Mouse (Mus musculus): ENCODE results near the gene Kl.

The Kl gene

DNA sequence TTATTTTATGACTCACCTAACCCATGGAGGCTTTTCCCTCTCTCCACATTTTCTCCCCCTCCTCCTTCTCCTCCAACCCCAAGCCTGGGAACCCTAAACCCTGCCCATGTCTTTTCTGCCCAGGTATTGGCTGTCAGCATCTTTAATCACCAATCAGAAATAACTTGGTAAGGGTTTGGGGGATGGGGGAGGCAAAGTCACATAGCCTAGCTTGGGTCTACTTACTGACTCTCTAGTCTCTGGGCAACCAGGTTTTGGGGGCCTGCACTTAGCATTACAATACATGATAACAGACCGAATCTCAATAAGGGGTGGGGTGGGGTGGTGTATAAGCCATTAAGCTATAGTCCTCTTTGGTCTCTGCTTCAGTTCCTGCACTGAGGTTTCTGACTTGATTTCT lies 10.3 kb downstream of the Kl start:
- in situ Hi-C loops (cut with MboI, MseI), result no loop called here

DNA sequence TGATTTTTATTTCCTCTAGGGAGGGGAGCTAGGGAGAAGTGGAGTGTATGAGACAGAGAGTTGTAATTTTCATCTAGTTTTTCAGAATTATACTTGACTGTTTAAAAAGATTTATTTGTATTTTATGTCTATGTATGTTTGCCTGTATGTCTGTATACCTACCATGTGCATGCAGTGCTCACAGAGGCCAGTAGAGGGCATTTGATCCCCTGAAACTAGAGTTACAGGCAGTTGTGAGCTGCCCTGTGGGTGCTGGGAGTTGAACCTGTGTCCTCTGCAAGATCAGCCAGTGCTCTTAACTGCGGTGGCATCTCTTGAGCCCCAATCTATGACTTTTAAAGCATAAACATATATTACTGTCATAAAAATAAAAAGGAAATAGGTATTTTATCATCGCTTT lies 15.5 kb downstream of the Kl start:
- in situ Hi-C loops (cut with MboI, MseI), result no loop called here

DNA sequence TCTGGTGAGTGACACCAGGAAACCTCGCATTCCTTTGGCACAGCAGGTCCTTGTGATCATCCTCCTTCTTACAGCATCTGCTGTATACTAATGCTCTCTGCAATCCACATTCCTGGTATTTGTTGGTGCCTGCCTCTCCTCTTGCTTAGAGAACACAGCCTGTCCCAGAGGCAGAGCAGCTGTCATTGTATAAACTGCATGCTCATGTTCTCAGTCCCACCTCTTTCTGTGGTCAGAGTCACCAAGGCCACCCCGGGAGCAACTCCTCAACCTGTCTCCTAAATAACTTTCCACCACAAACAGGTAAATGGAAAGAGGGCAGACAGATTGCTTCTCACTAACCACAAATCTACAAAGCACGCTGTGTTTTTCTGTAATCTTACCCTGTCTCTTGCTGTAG lies 18.1 kb downstream of the Kl start:
- in situ Hi-C loops (cut with MboI, MseI), result no loop called here

DNA sequence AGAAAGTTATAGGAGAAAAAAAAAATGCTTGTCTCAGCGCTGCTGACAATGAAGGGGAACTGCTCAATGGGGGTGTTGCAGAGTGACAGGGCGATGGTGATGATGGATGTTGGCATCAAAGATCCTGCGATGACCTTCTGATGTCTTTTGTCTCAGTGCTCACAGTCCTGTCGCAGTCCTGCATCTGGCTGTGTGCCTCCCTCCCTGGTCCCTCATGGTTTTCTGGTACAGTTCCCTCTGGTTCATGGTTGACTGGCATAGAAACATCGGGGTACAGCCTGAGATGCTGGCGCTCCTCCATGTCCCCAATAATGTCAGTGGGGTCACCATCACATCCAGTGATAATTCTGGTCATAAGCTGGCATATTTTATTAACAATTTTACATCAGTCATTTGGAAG lies 18.7 kb downstream of the Kl start:
- in situ Hi-C loops (cut with MboI, MseI), result no loop called here

DNA sequence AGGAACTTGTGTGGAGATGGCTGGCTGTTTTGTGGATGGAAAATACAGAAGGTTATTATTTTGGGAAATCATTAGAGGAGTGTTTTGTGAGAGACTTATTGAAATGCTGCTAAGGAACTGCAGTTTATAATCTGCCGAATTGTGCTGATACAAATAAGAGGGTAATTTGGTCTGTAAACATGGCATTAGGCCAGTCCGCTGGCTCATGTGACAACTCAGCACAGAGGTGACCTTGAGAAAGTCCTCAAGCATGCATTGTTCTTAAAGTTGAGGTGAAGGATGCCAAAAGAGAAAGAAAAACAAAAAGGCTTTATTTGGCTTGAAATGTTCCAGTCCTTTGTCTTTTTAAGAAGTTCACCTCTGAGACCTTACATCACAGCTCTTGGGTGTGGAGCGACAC lies 21.8 kb downstream of the Kl start:
- in situ Hi-C loops (cut with MboI, MseI), result no loop called here

DNA sequence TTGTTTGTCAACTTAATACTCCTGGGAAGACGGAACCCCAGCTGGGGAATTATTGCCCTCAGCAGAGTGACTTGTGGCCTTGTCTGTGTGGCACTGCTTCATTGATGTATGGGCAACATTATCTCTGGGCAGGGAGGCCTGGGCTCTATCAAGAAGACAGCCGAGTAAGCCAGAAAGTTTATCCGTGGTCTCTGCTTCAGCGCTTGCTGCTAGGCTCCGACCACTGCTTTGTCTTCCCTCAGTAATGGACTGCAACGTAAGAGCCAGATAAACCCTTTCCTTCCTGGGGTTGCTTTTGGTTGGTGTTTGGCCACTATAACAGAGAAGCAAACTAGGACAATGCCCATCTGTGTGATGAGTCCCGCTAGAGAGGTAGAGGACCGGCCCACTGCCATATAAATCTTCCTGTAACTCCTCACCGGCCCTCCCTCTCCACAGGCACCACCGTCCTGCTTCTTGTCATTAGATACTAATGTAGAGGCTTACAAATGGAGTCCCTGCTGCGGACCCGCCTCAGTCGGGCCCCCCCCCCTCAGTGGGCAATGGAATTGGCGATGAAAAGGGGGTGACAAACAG lies 25.1 kb downstream of the Kl start:
- in situ Hi-C loops (cut with MboI, MseI), result no loop called here

DNA sequence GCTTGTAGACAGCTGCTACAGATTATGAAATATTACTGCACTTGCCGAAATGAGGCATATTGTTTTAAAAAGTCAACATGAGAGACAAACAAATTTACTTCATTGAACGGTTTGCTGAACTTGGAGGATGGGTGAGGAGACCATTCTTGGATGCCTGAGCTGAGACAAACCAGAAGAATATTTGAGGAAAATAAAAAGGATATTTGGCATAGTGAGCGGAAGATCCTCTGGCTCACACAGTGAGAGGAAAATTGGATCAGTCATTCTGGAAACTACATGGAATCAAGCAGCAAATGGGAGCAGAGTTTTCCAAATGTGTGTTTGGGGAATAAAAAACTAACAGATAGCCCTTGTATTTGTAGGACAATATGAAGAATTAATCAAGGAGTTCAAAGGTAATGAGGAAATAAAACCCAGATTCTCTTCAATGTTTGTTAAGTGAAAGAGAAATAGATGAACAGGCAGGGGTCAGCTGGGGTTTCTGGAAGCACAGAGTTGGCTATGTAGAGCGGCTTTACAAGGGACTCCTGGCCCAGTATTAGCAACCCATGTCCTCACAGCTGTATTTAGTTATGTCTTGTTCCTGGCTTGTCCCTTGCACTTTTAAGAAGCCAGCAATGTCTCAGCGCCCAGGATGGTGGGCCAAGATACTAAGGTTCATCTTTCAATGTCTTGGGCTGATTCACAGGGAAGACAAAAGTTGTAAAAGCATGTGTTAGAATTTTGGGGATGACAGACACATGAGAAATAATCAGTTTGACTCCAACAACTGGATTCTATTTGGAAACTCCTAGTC lies 27.1 kb downstream of the Kl start:
- in situ Hi-C loops (cut with MboI, MseI), result no loop called here

DNA sequence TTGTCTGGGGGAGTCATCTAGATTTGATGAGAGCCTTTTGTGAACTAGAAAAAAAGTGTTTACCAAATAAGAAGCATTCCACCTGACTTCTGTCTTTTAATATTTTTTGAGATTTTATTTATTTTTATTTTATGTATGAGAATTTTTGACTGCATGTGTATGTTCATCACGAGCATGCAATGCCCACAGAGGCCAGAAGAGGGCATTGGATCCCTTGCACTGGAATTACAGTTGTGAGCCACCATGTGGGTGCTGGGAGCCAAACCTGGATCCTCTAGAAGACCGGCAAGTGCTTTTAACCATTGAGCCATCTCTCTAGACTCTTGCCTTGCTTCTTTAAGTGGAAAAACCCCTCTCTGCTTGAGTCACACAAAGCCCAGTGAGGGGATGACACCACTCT lies 29.7 kb downstream of the Kl start:
- in situ Hi-C loops (cut with MboI, MseI), result no loop called here

DNA sequence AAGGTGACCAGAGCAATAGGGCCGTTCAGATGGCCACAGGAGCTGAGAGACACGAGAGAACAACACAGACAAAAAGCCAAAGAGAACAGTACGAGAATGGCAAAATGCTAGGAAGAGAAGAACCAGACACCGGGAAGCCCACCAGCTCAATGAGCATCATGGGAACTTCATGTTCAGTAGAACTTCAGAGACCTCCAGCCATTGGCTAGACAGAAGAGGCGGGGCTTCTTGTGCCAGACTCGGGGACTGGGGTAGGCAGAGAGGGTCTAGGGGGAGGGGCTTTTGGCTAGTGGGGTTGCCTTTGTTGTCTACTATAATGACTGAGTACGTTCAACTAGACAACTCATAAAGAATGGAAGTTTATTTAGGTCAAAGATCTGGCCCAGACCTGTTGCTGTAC lies 41.7 kb downstream of the Kl start:
- in situ Hi-C loops (cut with MboI, MseI), result loop anchor here (5.0 kb wide), 1 partner anchor 48 kb away; no protein-coding TSS in a partner anchor

DNA sequence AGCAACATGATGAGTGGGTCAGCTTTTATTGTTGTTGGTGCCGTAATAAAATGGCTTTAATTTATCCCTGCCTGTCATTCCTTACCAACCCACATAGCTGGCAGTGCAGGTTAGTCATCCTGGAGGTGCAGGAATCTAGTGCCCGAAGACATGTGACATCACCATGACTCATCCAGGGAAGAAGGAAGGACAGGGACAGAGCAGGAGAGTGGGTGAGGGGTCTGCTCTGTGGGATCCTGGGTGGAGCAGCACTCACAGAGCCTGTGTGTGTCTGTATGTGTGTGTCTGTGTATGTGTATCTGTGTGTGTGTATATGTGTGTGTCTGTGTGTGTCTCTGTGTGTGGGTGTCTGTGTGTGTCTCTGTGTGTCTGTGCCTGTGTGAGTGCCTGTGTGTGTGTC lies 44.2 kb downstream of the Kl start:
- in situ Hi-C loops (cut with MboI, MseI), result no loop called here

DNA sequence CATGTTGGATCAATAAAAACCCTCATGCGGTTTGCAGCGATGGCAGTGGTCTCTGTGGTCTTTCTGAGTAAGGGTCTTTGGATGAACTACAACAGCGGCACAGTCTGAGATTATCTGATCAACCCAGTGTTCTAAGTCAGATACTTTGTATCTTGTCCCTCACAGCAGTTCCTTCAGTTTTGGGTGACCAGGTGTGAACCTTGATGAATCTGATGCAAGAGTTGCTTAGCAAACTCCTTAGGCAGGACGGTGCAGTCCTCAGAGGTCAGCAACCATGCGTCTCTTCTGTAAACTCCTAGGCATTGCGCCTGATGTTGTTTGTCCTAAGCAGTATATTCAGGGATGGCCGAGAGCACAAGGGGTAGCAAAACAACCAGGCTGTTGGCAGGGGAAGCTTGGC lies 48.7 kb downstream of the Kl start:
- in situ Hi-C loops (cut with MboI, MseI), result no loop called here

DNA sequence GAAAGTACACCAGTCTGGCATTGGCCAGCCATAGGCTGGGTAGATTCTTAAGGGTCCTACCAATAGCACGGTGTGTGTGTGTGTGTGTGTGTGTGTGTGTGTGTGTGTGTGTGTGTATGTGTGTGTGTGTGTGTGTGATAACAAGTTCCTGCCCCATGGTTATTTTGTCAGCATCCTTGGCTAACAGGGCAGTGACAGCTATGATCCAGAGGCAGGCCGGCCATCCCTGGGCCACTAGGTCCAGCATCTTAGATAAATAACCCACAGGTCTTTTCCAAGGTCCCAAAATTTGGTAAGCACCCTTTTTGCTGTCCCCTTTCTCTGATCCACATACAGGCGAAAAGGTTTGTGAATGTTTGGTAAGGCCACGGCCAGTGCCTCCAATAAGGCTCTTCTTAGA lies 49.6 kb downstream of the Kl start:
- in situ Hi-C loops (cut with MboI, MseI), result no loop called here

DNA sequence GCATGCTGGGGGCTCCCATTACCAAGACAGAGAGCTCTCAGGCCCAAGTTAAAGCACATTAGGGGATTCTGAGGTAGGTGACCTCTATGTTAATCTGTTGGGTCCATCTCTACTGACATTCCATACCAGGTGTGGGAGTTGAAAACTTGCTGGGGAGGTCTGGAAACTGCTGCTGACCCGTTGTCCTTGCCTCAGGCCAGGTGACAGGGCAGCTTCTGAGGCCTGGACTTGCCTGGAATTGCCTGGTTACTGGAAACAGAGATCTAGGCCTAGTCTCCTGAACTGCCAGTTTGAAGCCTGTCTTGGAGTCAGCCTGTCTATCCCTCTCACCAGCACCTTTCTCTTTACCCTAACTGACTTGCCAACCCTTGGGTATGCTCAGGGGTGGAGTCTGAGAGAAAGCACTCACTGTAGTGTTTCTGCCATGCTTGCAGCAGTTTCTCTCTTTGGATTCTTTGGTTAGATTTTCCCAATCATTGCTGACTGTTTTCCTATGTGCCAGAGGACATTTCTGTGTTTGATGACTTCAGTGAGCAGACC lies 51.9 kb downstream of the Kl start:
- in situ Hi-C loops (cut with MboI, MseI), result no loop called here

DNA sequence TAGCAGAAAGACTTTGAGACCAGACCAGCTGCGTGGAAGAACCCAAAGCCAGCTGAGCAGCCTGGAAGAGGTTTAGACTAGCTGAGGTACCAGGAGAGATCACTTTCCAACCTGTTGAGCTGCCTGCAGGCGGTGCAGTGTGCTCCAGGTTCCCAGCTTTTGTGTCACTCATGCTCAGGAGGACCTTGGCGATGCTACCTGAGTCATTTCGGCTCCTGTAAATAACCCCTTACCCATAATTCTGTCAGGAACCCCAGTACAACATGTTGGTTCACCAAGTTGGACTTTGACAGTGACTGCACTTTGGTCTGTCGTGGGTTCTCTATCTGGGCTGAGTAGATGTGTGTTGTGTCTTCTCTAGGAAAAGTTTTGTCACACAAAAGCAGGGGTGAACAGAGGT lies 66.0 kb downstream of the Kl start:
- in situ Hi-C loops (cut with MboI, MseI), result no loop called here

DNA sequence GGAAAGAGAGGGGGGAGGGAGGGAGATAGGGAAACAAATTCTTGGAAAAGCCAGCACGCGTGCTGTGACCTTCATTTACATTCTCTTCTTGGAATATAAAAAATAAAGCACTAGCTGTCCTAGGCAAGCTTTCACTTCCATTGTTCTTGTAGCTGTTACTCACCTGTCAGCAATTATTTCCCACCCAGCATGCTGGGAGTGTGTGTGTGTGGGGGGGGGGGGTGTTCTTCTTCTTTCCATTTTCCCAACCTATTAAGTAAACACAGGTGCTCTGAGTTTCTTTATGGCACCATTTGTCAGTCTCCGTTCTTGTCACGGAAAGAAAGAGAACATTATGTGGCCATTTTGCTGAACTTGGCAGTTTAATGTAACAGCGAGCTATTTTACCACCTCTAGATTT lies 66.6 kb downstream of the Kl start:
- in situ Hi-C loops (cut with MboI, MseI), result no loop called here

DNA sequence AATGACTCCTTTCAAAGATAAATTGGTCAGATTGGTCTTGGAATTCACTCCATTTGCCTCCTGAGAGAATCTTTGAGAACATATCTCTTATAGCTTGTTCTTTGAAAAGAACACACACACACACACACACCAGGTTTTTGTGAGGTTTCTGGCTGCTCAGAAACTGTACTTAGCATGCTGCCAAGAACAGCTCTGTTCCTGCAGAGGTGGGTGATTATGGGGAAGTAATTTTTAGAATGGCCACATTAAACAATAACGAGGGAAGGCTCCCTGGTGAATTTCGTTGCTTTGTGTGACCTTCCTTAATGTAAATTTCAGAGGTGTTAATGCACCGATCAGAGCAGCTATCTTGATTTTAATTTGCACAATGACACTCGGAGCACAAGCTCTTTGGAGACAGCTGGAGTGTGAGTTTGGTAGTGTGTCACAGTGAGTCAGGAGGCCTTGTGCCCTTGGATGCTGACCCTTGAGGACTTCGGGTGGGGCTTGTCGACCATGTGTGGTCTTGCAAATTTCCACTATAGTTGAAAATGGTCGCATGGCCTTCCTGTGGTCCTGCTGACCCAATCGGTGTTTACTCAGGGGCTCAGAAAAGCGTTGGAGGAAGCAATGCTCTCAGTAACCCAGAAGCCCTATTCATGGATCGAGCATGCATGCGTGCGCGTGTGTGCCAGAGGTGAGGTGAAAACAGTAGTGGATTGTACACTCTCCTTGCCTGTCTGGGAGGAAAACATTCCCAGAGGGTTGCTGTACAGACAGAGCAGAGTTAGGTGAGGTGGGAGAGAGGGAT lies 67.8 kb downstream of the Kl start:
- in situ Hi-C loops (cut with MboI, MseI), result no loop called here

DNA sequence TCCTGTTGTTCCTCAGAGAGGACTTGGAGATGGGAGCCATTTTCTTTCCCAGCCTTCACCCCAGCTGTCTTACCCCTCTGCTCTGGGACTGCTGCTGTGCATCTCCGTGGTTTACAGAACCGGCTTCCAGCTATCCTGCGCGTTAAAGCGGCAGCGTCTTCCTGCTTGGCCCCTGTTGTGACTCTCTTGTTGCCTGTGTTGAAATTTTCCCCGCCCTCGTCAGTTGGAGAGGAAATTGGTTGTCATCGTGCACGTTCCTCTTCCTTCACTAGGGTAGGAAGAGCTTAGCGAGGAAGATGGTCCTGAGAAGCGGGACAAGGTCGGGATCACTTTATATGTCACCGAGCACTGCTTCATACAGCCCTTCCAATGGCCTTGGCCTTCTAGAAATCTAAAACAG lies 68.4 kb downstream of the Kl start:
- in situ Hi-C loops (cut with MboI, MseI), result no loop called here

DNA sequence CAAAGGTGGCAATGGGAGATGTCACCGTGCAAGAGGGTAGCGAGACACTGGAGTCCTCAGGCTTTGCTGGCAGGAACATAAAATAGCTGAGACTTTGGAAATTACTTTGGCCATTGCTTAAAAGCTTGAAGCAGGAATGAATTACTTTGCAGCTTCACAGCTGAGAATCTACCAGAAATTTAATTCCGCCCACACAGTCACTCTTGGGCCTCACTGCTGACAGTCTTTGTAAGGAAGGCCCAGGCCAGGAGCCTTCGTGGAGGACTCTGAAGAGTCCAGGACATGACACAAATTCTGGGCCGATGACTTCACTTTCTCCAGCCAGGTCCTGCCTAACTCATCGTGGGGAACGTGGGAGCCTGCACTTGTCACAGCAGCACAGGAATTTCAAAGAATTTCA lies 69.6 kb downstream of the Kl start:
- in situ Hi-C loops (cut with MboI, MseI), result no loop called here

DNA sequence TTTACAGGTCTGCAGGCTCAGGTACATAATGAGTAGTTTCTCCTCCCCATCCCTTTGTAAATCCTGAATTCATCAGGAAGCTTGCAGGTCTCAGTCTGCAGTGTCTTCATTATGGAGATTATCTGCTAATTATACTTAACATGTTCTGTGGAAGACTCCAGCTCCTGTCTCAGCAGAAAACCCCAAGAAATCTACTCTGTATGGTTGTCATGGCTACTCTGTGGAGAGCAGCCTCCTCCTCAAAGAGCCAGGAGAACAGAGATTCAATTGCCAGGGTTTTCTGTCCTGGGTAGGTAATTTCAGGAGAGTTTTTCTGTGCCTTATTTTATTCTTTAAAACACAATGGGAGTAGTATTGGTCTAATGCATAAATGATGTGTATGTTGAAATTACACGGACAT lies 70.5 kb downstream of the Kl start:
- in situ Hi-C loops (cut with MboI, MseI), result no loop called here

DNA sequence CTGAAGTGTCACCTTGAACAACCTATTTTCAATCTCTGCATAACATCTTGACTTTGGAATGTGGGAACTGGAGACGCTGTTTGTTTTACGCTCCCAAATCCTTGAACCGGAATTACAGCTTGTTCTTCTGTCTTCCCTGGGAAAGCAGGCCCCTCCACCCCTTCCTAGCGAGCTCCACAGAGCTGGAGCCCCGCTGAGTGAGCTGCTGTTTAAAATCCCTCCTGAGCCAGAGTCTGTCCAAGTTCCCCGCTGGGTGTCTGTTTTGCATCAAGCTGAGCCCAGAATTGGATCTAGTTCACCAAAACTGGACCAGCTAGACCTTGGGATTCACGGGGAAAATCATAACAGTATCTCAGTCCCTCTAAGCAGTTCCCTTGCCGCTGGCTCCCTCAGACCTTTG lies 71.1 kb downstream of the Kl start:
- in situ Hi-C loops (cut with MboI, MseI), result no loop called here

DNA sequence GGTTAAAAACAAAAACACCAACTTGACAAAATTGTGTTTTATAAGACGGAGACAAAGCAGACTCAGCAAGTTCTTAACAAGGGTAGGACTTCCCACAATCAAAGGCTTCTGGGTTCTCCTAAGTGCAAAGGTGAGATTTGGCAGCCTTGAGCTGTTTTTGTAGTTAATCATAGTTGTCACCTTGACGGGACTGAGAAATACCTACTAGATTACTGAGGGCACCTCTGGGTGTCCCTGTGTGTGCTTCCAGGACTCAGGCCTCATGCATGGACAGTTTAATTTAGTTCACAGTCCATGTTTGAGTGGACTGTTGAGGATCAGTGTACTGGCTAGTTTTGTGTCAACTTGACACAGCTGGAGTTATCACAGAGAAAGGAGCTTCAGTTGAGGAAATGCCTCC lies 72.1 kb downstream of the Kl start:
- in situ Hi-C loops (cut with MboI, MseI), result no loop called here

DNA sequence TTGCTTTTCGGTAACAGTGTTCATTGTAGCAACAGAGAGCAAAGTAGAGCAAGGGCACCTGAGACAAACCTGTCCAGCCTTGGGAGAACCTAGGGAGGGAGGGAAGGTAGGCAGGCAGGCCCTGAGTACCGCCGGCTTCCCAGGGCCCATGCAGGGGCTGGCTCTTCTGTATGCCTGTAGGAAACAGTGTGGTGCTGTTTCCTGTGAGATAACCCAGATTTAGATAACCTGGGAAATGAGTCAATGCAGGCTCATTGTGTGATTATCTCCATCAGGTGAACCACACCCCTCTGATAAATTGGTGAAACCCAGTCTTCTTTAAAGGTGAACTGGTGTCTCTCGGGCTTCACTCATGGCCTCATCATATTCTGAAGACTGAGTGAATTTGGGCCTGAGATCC lies 73.7 kb downstream of the Kl start:
- in situ Hi-C loops (cut with MboI, MseI), result no loop called here

DNA sequence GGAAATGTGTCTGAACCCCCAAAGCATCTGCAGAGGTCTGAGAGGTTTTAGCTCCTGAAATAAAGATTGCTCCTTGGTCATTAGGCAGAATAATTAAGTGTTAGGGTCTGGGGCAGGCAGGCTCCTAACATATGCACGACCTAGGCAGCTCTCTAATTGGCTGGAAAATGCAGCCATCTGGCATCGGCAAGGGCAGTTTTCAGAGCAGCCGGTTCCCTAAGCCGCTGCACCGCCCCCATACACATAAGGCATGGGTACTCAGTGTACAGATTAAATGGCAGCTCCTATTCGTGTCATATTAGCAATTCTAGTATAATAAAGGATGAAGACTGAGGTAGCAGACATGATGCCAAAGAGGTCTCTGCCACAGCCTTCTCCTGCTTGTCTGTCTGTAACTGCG lies 74.8 kb downstream of the Kl start:
- in situ Hi-C loops (cut with MboI, MseI), result no loop called here

All from regulatory T cell (primary cell).